Comparison of ENCODE assay signal across 16 mouse cellular contexts in genomic region chr4:53625263-53625662, GRCm38 (mm10). TPM values are rescaled to one million over a fixed set of nuclear protein-coding genes. Genes with fewer than 3 reads are reported as not detected.
A peak's percentile ranks its signal among the peaks of the same experiment; 100 is the strongest.
DNase-seq lines count a peak whose midpoint lies in the region; ATAC-seq lines count a peak whose summit lies in the region.
"Had no signal": no experiment of that assay in that cellular context is flagged by ENCODE, and none has a peak within 500 bp of the region (broad histone marks: within the 10 kb centered on the region; RNA-seq: fewer than 3 reads in every experiment).

No protein-coding gene starts in this region.

- H3K4me1 ChIP-seq in forebrain, embryonic 14.5 days (ENCODE audit: control insufficient read depth, insufficient read depth, low read length), result peaks cover 10% of the 10 kb centered on the region
- H3K4me1 ChIP-seq in forebrain, embryonic 11.5 days (replicated peaks; ENCODE audit: control insufficient read depth, insufficient read depth, low read length), result peaks cover 3% of the 10 kb centered on the region; the same call in 1 of the 2 replicates
- peaks cover 4% of the 10 kb centered on the region; the same call in 1 of the 2 replicates for H3K4me1 ChIP-seq in intestine, embryonic 14.5 days (replicated peaks; ENCODE audit: control insufficient read depth, insufficient read depth, low read length)
- H3K4me1 ChIP-seq in intestine, embryonic 15.5 days (replicated peaks), result 0 out of 2 replicates have a peak, but pooled peaks cover 7% of the 10 kb centered on the region
- peaks cover 12% of the 10 kb centered on the region for H3K4me1 ChIP-seq in midbrain, embryonic 13.5 days (replicated peaks)
- peaks cover 10% of the 10 kb centered on the region for H3K4me1 ChIP-seq in midbrain, embryonic 15.5 days
- peaks cover 7% of the 10 kb centered on the region; the same call in 1 of the 2 replicates for H3K4me1 ChIP-seq in neural tube, embryonic 14.5 days (ENCODE audit: control insufficient read depth, insufficient read depth, low read length)
- H3K4me1 ChIP-seq: embryonic facial prominence, embryonic 12.5 days; heart, embryonic 10.5 days; liver, embryonic 15.5 days had no signal

- no peak overlapping the region for H3K4me3 ChIP-seq in forebrain, embryonic 14.5 days (ENCODE audit: low read depth, low read length)
- no peak overlapping the region for H3K4me3 ChIP-seq in forebrain, embryonic 11.5 days (ENCODE audit: low read depth, low read length)
- H3K4me3 ChIP-seq in intestine, embryonic 14.5 days (ENCODE audit: low read depth, low read length), result no peak overlapping the region
- no peak overlapping the region for H3K4me3 ChIP-seq in intestine, embryonic 15.5 days (replicated peaks)
- H3K4me3 ChIP-seq in midbrain, embryonic 13.5 days (replicated peaks), result no peak overlapping the region
- H3K4me3 ChIP-seq in midbrain, embryonic 15.5 days, result no peak overlapping the region
- no peak overlapping the region for H3K4me3 ChIP-seq in neural tube, embryonic 14.5 days (ENCODE audit: low read depth, low read length)
- H3K4me3 ChIP-seq: embryonic facial prominence, embryonic 12.5 days; gastrocnemius, adult 2 months; heart, embryonic 10.5 days; limb, embryonic 15.5 days; liver, embryonic 15.5 days; lung, embryonic 15.5 days had no signal

- 72% methylated on average over 3 of the region's 3 CpGs for WGBS in forebrain, embryonic 14.5 days
- WGBS in forebrain, embryonic 11.5 days, result 93% methylated on average over 3 of the region's 3 CpGs
- WGBS in intestine, embryonic 14.5 days, result 85% methylated on average over 3 of the region's 3 CpGs
- WGBS in intestine, embryonic 15.5 days, result 85% methylated on average over 3 of the region's 3 CpGs
- 81% methylated on average over 3 of the region's 3 CpGs for WGBS in midbrain, embryonic 13.5 days
- WGBS in midbrain, embryonic 15.5 days, result 77% methylated on average over 3 of the region's 3 CpGs
- WGBS in neural tube, embryonic 14.5 days, result 66% methylated on average over 3 of the region's 3 CpGs

- no peak for DNase-seq in forebrain, embryonic 14.5 days (ENCODE audit: low spot score)
- no peak for DNase-seq in forebrain, embryonic 11.5 days (ENCODE audit: low spot score)
- peak; percentile 21 for DNase-seq in intestine, embryonic 14.5 days (ENCODE audit: low spot score)
- DNase-seq: gastrocnemius, adult 2 months; right cerebral cortex, adult 18-20 months; thymus, postnatal 14 days had no signal

- no peak overlapping the region for H3K9ac ChIP-seq in forebrain, embryonic 14.5 days (ENCODE audit: low read length)
- H3K9ac ChIP-seq in forebrain, embryonic 11.5 days (ENCODE audit: low read length), result no peak overlapping the region
- H3K9ac ChIP-seq in intestine, embryonic 14.5 days (ENCODE audit: low read length), result no peak overlapping the region
- H3K9ac ChIP-seq in intestine, embryonic 15.5 days, result no peak overlapping the region
- H3K9ac ChIP-seq in midbrain, embryonic 13.5 days (replicated peaks), result no peak overlapping the region
- no peak overlapping the region for H3K9ac ChIP-seq in midbrain, embryonic 15.5 days
- no peak overlapping the region for H3K9ac ChIP-seq in neural tube, embryonic 14.5 days (replicated peaks; ENCODE audit: low read depth, low read length)
- H3K9ac ChIP-seq: embryonic facial prominence, embryonic 12.5 days; limb, embryonic 15.5 days; liver, embryonic 15.5 days; lung, embryonic 15.5 days had no signal

- H3K27ac ChIP-seq in forebrain, embryonic 14.5 days (ENCODE audit: low read depth, low read length), result peak overlapping the region; percentile 36; the same call in 1 of the 2 replicates
- no peak overlapping the region for H3K27ac ChIP-seq in forebrain, embryonic 11.5 days (ENCODE audit: low read depth, low read length)
- no peak overlapping the region for H3K27ac ChIP-seq in intestine, embryonic 14.5 days (ENCODE audit: low read depth)
- no peak overlapping the region for H3K27ac ChIP-seq in intestine, embryonic 15.5 days
- 0 out of 2 replicates have a peak overlapping the region, but pooled peaks have one; percentile 11 for H3K27ac ChIP-seq in midbrain, embryonic 13.5 days
- H3K27ac ChIP-seq in midbrain, embryonic 15.5 days, result no peak overlapping the region
- H3K27ac ChIP-seq in neural tube, embryonic 14.5 days (ENCODE audit: low read depth, low read length), result no peak overlapping the region
- H3K27ac ChIP-seq: embryonic facial prominence, embryonic 12.5 days; gastrocnemius, adult 2 months; heart, embryonic 10.5 days; limb, embryonic 15.5 days; liver, embryonic 15.5 days; lung, embryonic 15.5 days had no signal

- no peak overlapping the region for H3K4me2 ChIP-seq in forebrain, embryonic 14.5 days (ENCODE audit: low read length)
- no peak overlapping the region for H3K4me2 ChIP-seq in forebrain, embryonic 11.5 days (ENCODE audit: low read depth, low read length, severe bottlenecking)
- no peak overlapping the region for H3K4me2 ChIP-seq in intestine, embryonic 14.5 days (ENCODE audit: low read length)
- no peak overlapping the region for H3K4me2 ChIP-seq in intestine, embryonic 15.5 days (replicated peaks)
- H3K4me2 ChIP-seq in midbrain, embryonic 13.5 days (replicated peaks), result no peak overlapping the region
- H3K4me2 ChIP-seq in midbrain, embryonic 15.5 days, result no peak overlapping the region
- no peak overlapping the region for H3K4me2 ChIP-seq in neural tube, embryonic 14.5 days (ENCODE audit: low read depth, low read length)
- H3K4me2 ChIP-seq: embryonic facial prominence, embryonic 12.5 days; limb, embryonic 15.5 days; liver, embryonic 15.5 days; lung, embryonic 15.5 days had no signal

- no peak for ATAC-seq in forebrain, embryonic 14.5 days
- no peak for ATAC-seq in forebrain, embryonic 11.5 days (replicated peaks; ENCODE audit: low FRiP score)
- no peak for ATAC-seq in intestine, embryonic 14.5 days (replicated peaks; ENCODE audit: low FRiP score, low TSS enrichment, low read depth)
- no peak for ATAC-seq in intestine, embryonic 15.5 days
- ATAC-seq in midbrain, embryonic 13.5 days, result no peak
- ATAC-seq in midbrain, embryonic 15.5 days (replicated peaks), result no peak
- peak; percentile 2; the same call in 1 of the 2 replicates for ATAC-seq in neural tube, embryonic 14.5 days (ENCODE audit: low read depth)
- ATAC-seq: CD4-positive, CD25-positive, alpha-beta regulatory T cell, adult 4 months had no signal

- no peaks in the 10 kb centered on the region for H3K9me3 ChIP-seq in forebrain, embryonic 14.5 days (replicated peaks; ENCODE audit: control insufficient read depth, low read length)
- no peaks in the 10 kb centered on the region for H3K9me3 ChIP-seq in forebrain, embryonic 11.5 days (ENCODE audit: control insufficient read depth, low read length)
- no peaks in the 10 kb centered on the region for H3K9me3 ChIP-seq in intestine, embryonic 14.5 days (ENCODE audit: control insufficient read depth, low read length)
- H3K9me3 ChIP-seq in intestine, embryonic 15.5 days, result no peaks in the 10 kb centered on the region
- H3K9me3 ChIP-seq in midbrain, embryonic 13.5 days, result no peaks in the 10 kb centered on the region
- no peaks in the 10 kb centered on the region for H3K9me3 ChIP-seq in midbrain, embryonic 15.5 days
- no peaks in the 10 kb centered on the region for H3K9me3 ChIP-seq in neural tube, embryonic 14.5 days (ENCODE audit: control insufficient read depth, low read length)
- H3K9me3 ChIP-seq: embryonic facial prominence, embryonic 12.5 days; heart, embryonic 10.5 days; limb, embryonic 15.5 days; liver, embryonic 15.5 days; lung, embryonic 15.5 days had no signal

- H3K27me3 ChIP-seq in forebrain, embryonic 14.5 days (replicated peaks; ENCODE audit: control insufficient read depth, insufficient read depth, low read length), result no peaks in the 10 kb centered on the region
- H3K27me3 ChIP-seq in forebrain, embryonic 11.5 days (ENCODE audit: control insufficient read depth, insufficient read depth, low read length), result no peaks in the 10 kb centered on the region
- H3K27me3 ChIP-seq in intestine, embryonic 14.5 days (replicated peaks; ENCODE audit: control insufficient read depth, insufficient read depth, low read length), result no peaks in the 10 kb centered on the region
- no peaks in the 10 kb centered on the region for H3K27me3 ChIP-seq in intestine, embryonic 15.5 days (replicated peaks)
- H3K27me3 ChIP-seq in midbrain, embryonic 13.5 days, result no peaks in the 10 kb centered on the region
- H3K27me3 ChIP-seq in midbrain, embryonic 15.5 days (replicated peaks), result no peaks in the 10 kb centered on the region
- no peaks in the 10 kb centered on the region for H3K27me3 ChIP-seq in neural tube, embryonic 14.5 days (ENCODE audit: control insufficient read depth, insufficient read depth, low read length)
- H3K27me3 ChIP-seq: embryonic facial prominence, embryonic 12.5 days; limb, embryonic 15.5 days; lung, embryonic 15.5 days had no signal

- no peaks in the 10 kb centered on the region for H3K36me3 ChIP-seq in forebrain, embryonic 14.5 days (ENCODE audit: control insufficient read depth, insufficient read depth, low read length)
- no peaks in the 10 kb centered on the region for H3K36me3 ChIP-seq in forebrain, embryonic 11.5 days (ENCODE audit: control insufficient read depth, insufficient read depth, low read length)
- no peaks in the 10 kb centered on the region for H3K36me3 ChIP-seq in intestine, embryonic 14.5 days (ENCODE audit: control insufficient read depth, insufficient read depth, low read length)
- H3K36me3 ChIP-seq in intestine, embryonic 15.5 days, result no peaks in the 10 kb centered on the region
- no peaks in the 10 kb centered on the region for H3K36me3 ChIP-seq in midbrain, embryonic 13.5 days
- H3K36me3 ChIP-seq in midbrain, embryonic 15.5 days (replicated peaks), result no peaks in the 10 kb centered on the region
- H3K36me3 ChIP-seq in neural tube, embryonic 14.5 days (ENCODE audit: control insufficient read depth, insufficient read depth, low read length), result no peaks in the 10 kb centered on the region
- H3K36me3 ChIP-seq: embryonic facial prominence, embryonic 12.5 days; heart, embryonic 10.5 days; limb, embryonic 15.5 days; liver, embryonic 15.5 days; lung, embryonic 15.5 days had no signal

RNA-seq across cellular contexts. Expression of gene Fsd1l, which starts 6.0 kb away (rescaled TPM):
- 24.0 and 36.6 TPM in 2 replicates for polyA plus RNA-seq in forebrain, embryonic 14.5 days (2014; fragmentation: Nextera tagmentation; extraction: Ambion mirVana)
- polyA plus RNA-seq in forebrain, embryonic 11.5 days (2014; fragmentation: Nextera tagmentation; extraction: Ambion mirVana), result 27.7 and 27.9 TPM in 2 replicates
- polyA plus RNA-seq in intestine, embryonic 14.5 days (2014; fragmentation: Nextera tagmentation; extraction: Ambion mirVana), result 15.0 and 17.7 TPM in 2 replicates
- 11.9 and 15.0 TPM in 2 replicates for polyA plus RNA-seq in intestine, embryonic 15.5 days (2015; fragmentation: Nextera tagmentation; extraction: Ambion mirVana)
- polyA plus RNA-seq in midbrain, embryonic 13.5 days (2015; fragmentation: Nextera tagmentation; extraction: Ambion mirVana), result 41.9 and 43.4 TPM in 2 replicates
- 35.4 and 42.7 TPM in 2 replicates for polyA plus RNA-seq in midbrain, embryonic 15.5 days (2015; fragmentation: Nextera tagmentation; extraction: Ambion mirVana)
- 36.2 and 38.8 TPM in 2 replicates for polyA plus RNA-seq in neural tube, embryonic 14.5 days (2014; fragmentation: Nextera tagmentation; extraction: Ambion mirVana)

Comparison
In these comparisons a context has a peak if more than half of its experiments do, and no peak if none do; other contexts are left out.
1. H3K27ac ChIP-seq: peak in forebrain, embryonic 14.5 days (single experiment) and midbrain, embryonic 13.5 days (single experiment); none in forebrain, embryonic 11.5 days (single experiment), intestine, embryonic 14.5 days (single experiment), intestine, embryonic 15.5 days (single experiment), midbrain, embryonic 15.5 days (single experiment) and neural tube, embryonic 14.5 days (single experiment).